Mouse (Mus musculus): Measurements from ENCODE around the gene Snx14.
A peak's percentile ranks its signal among the peaks of the same experiment; 100 is the strongest.
"Not testable (repeated sequence)": the region's sequence is repeated elsewhere in the genome, so short reads cannot be mapped to it uniquely, and the experiment has no call there.

The Snx14 gene

GRCm38 (mm10) chr9:88438555-88439237, at the start of gene Snx14:
Gene Snx14, minus strand, starts transcription at chr9:88438958.
- peak; percentile 89 for DNase-seq (ENCODE audit: low read depth, low spot score)

- DNase-seq (ENCODE audit: low read depth, low spot score): no peak
Observed at GRCm38 (mm10) chr9:88484531-88484930, 45.8 kb upstream of the Snx14 start.

GRCm38 (mm10) chr9:88482829-88483396, 44.2 kb upstream of the Snx14 start:
- DNase-seq (ENCODE audit: low read depth, low spot score): no peak

- peak; percentile 92 for DNase-seq (ENCODE audit: low read depth, low spot score)
Observed at GRCm38 (mm10) chr9:88482230-88482828, 43.6 kb upstream of the Snx14 start, which contains the start of gene Syncrip. Gene Syncrip, minus strand, starts transcription at chr9:88482574.

GRCm38 (mm10) chr9:88481791-88482160, 43.0 kb upstream of the Snx14 start:
- no peak for DNase-seq (ENCODE audit: low read depth, low spot score)

- no peak for DNase-seq (ENCODE audit: low read depth, low spot score)
Observed at GRCm38 (mm10) chr9:88481061-88481790, 42.5 kb upstream of the Snx14 start.

GRCm38 (mm10) chr9:88480120-88480519, 41.4 kb upstream of the Snx14 start:
- DNase-seq (ENCODE audit: low read depth, low spot score): no peak

- DNase-seq (ENCODE audit: low read depth, low spot score): no peak
Observed at GRCm38 (mm10) chr9:88476138-88476537, 37.4 kb upstream of the Snx14 start.

- not testable (repeated sequence) for DNase-seq (ENCODE audit: low read depth, low spot score)
Observed at GRCm38 (mm10) chr9:88461017-88461416, 22.3 kb upstream of the Snx14 start.

- no peak for DNase-seq (ENCODE audit: low read depth, low spot score)
Observed at GRCm38 (mm10) chr9:88439991-88440390, 1.2 kb upstream of the Snx14 start.

GRCm38 (mm10) chr9:88439238-88439600, 461 bp upstream of the Snx14 start:
- DNase-seq (ENCODE audit: low read depth, low spot score): no peak

- DNase-seq (ENCODE audit: low read depth, low spot score): peak; percentile 0
Observed at GRCm38 (mm10) chr9:88438237-88438554, 562 bp downstream of the Snx14 start.

GRCm38 (mm10) chr9:88437342-88438236, 1.2 kb downstream of the Snx14 start:
- DNase-seq (ENCODE audit: low read depth, low spot score): no peak

GRCm38 (mm10) chr9:88424356-88424755, 14.4 kb downstream of the Snx14 start:
- no peak for DNase-seq (ENCODE audit: low read depth, low spot score)

GRCm38 (mm10) chr9:88422428-88422827, 16.3 kb downstream of the Snx14 start:
- no peak for DNase-seq (ENCODE audit: low read depth, low spot score)

GRCm38 (mm10) chr9:88416752-88417151, 22.0 kb downstream of the Snx14 start:
- DNase-seq (ENCODE audit: low read depth, low spot score): no peak

- no peak for DNase-seq (ENCODE audit: low read depth, low spot score)
Observed at GRCm38 (mm10) chr9:88409978-88410377, 28.8 kb downstream of the Snx14 start.

- DNase-seq (ENCODE audit: low read depth, low spot score): no peak
Observed at GRCm38 (mm10) chr9:88404515-88404914, 34.2 kb downstream of the Snx14 start.

- no peak for DNase-seq (ENCODE audit: low read depth, low spot score)
Observed at GRCm38 (mm10) chr9:88404088-88404487, 34.7 kb downstream of the Snx14 start.

GRCm38 (mm10) chr9:88398461-88398860, 40.3 kb downstream of the Snx14 start:
- no peak for DNase-seq (ENCODE audit: low read depth, low spot score)

GRCm38 (mm10) chr9:88394852-88395251, 43.9 kb downstream of the Snx14 start:
- DNase-seq (ENCODE audit: low read depth, low spot score): no peak

GRCm38 (mm10) chr9:88388826-88389225, 49.9 kb downstream of the Snx14 start:
- no peak for DNase-seq (ENCODE audit: low read depth, low spot score)

Measured in brain, embryonic 18.5 days (tissue).